18 mouse cellular contexts compared by ENCODE assay signal in genomic region chr1:89301151-89301550, GRCm38 (mm10).
DNase-seq lines count a peak whose midpoint lies in the region; ATAC-seq and TF ChIP-seq lines count a peak whose summit lies in the region.
"Had no signal": no experiment of that assay in that cellular context is flagged by ENCODE, and none has a peak within 500 bp of the region (broad histone marks: within the 10 kb centered on the region; RNA-seq: fewer than 3 reads in every experiment).

No protein-coding gene starts in this region.

- no peak overlapping the region for H3K9ac ChIP-seq in heart, adult 2 months (ENCODE audit: low read depth, low read length)
- no peak overlapping the region for H3K9ac ChIP-seq in liver, postnatal 0 days (replicated peaks)
- no peak overlapping the region for H3K9ac ChIP-seq in liver, embryonic 12.5 days
- H3K9ac ChIP-seq: embryonic facial prominence, embryonic 12.5 days; forebrain, embryonic 13.5 days; forebrain, embryonic 15.5 days; forebrain, postnatal 0 days had no signal

- DNase-seq in heart, embryonic 10.5 days (ENCODE audit: low spot score) = peak; percentile 70
- DNase-seq in heart, adult 2 months = no peak
- peak; percentile 5 for DNase-seq in liver, postnatal 0 days
- no peak for DNase-seq in adrenal gland, adult (ENCODE audit: inconsistent age in 2 of 2, low spot score in 1 of 2)
- DNase-seq: adrenal gland, adult 8-10 months; adrenal gland, postnatal 14 days; adrenal gland, postnatal 36 days; cerebellum, adult 11-12 months; cerebellum, adult 2 months; cerebellum, adult 9-10 months; cerebellum, postnatal 10 days; cerebellum, postnatal 25 days; forebrain, postnatal 0 days had no signal

- no peak for TF ChIP-seq EP300 in heart, adult 2 months (IDR thresholded peaks at IDR 0.05; ENCODE audit: insufficient read depth, low read depth, low read length)
- no peak for TF ChIP-seq EP300 in liver, postnatal 0 days (IDR thresholded peaks at IDR 0.05; ENCODE audit: low read depth)

- ATAC-seq in liver, postnatal 0 days = no peak
- ATAC-seq in liver, embryonic 12.5 days = no peak
- ATAC-seq: forebrain, embryonic 13.5 days; forebrain, embryonic 15.5 days; forebrain, postnatal 0 days had no signal

- intact Hi-C loops in heart, adult 2 months (cut with DNase I) = no loop called here

- no peak overlapping the region for H3K4me3 ChIP-seq in heart, embryonic 10.5 days
- H3K4me3 ChIP-seq in heart, adult 2 months = no peak overlapping the region
- no peak overlapping the region for H3K4me3 ChIP-seq in liver, postnatal 0 days (ENCODE audit: low read depth, low read length)
- no peak overlapping the region for H3K4me3 ChIP-seq in liver, embryonic 12.5 days
- H3K4me3 ChIP-seq: embryonic facial prominence, embryonic 10.5 days; embryonic facial prominence, embryonic 12.5 days; forebrain, embryonic 13.5 days; forebrain, embryonic 15.5 days had no signal

- H3K9me3 ChIP-seq in heart, embryonic 10.5 days = no peaks in the 10 kb centered on the region
- H3K9me3 ChIP-seq in liver, postnatal 0 days (ENCODE audit: low read length) = no peaks in the 10 kb centered on the region
- H3K9me3 ChIP-seq in liver, embryonic 12.5 days (replicated peaks) = 0 out of 2 replicates have a peak, but pooled peaks cover under 1% of the 10 kb centered on the region
- H3K9me3 ChIP-seq: embryonic facial prominence, embryonic 12.5 days; forebrain, embryonic 13.5 days; forebrain, embryonic 15.5 days had no signal

- 85% methylated on average over 6 of the region's 6 CpGs for WGBS in heart, embryonic 10.5 days
- 93% methylated on average over 6 of the region's 6 CpGs for whole genome bisulfite sequencing in heart, adult 2 months
- 82% methylated on average over 6 of the region's 6 CpGs for WGBS in liver, postnatal 0 days (ENCODE audit: insufficient replicate concordance)
- 67% methylated on average over 6 of the region's 6 CpGs for WGBS in liver, embryonic 12.5 days (ENCODE audit: insufficient replicate concordance)

- no peak overlapping the region for H3K27ac ChIP-seq in heart, embryonic 10.5 days
- no peak overlapping the region for H3K27ac ChIP-seq in heart, adult 2 months
- H3K27ac ChIP-seq in liver, postnatal 0 days (ENCODE audit: low read depth) = no peak overlapping the region
- H3K27ac ChIP-seq in liver, embryonic 12.5 days = no peak overlapping the region
- H3K27ac ChIP-seq: embryonic facial prominence, embryonic 10.5 days; embryonic facial prominence, embryonic 12.5 days; forebrain, embryonic 13.5 days; forebrain, embryonic 15.5 days had no signal

- no peaks in the 10 kb centered on the region for H3K36me3 ChIP-seq in heart, embryonic 10.5 days
- no peaks in the 10 kb centered on the region for H3K36me3 ChIP-seq in heart, adult 2 months (ENCODE audit: control insufficient read depth, insufficient read depth, low read length)
- H3K36me3 ChIP-seq in liver, postnatal 0 days (replicated peaks; ENCODE audit: insufficient read depth, low read length) = no peaks in the 10 kb centered on the region
- H3K36me3 ChIP-seq in liver, embryonic 12.5 days = no peaks in the 10 kb centered on the region
- H3K36me3 ChIP-seq: embryonic facial prominence, embryonic 10.5 days; embryonic facial prominence, embryonic 12.5 days; forebrain, embryonic 15.5 days had no signal

- TF ChIP-seq CTCF in heart, adult 2 months (IDR thresholded peaks at IDR 0.05) = no peak
- TF ChIP-seq CTCF in liver, postnatal 0 days (IDR thresholded peaks at IDR 0.05; ENCODE audit: low read depth) = no peak

- 0 out of 2 replicates have a peak, but pooled peaks cover 7% of the 10 kb centered on the region for H3K27me3 ChIP-seq in heart, embryonic 10.5 days (ENCODE audit: insufficient read depth, poor library complexity, severe bottlenecking)
- H3K27me3 ChIP-seq in heart, adult 2 months (ENCODE audit: control insufficient read depth, insufficient read depth, low read length) = no peaks in the 10 kb centered on the region
- no peaks in the 10 kb centered on the region for H3K27me3 ChIP-seq in liver, postnatal 0 days (ENCODE audit: insufficient read depth, low read length)
- H3K27me3 ChIP-seq in liver, embryonic 12.5 days (replicated peaks) = peaks cover 52% of the 10 kb centered on the region
- H3K27me3 ChIP-seq: embryonic facial prominence, embryonic 12.5 days; forebrain, embryonic 13.5 days; forebrain, embryonic 15.5 days had no signal

- H3K4me2 ChIP-seq in liver, postnatal 0 days (ENCODE audit: low read depth, low read length) = no peak overlapping the region
- H3K4me2 ChIP-seq in liver, embryonic 12.5 days = no peak overlapping the region
- H3K4me2 ChIP-seq: embryonic facial prominence, embryonic 12.5 days; forebrain, embryonic 13.5 days; forebrain, embryonic 15.5 days had no signal

- H3K4me1 ChIP-seq in heart, embryonic 10.5 days = peaks cover 3% of the 10 kb centered on the region; the same call in 1 of the 2 replicates
- peaks cover 1% of the 10 kb centered on the region; the same call in 1 of the 2 replicates for H3K4me1 ChIP-seq in heart, adult 2 months (ENCODE audit: control insufficient read depth, insufficient read depth, low read length)
- H3K4me1 ChIP-seq in liver, postnatal 0 days (ENCODE audit: insufficient read depth) = no peaks in the 10 kb centered on the region
- H3K4me1 ChIP-seq in liver, embryonic 12.5 days = no peaks in the 10 kb centered on the region
- H3K4me1 ChIP-seq: forebrain, embryonic 15.5 days had no signal

- no peak for TF ChIP-seq POLR2A in heart, adult 2 months (IDR thresholded peaks at IDR 0.05; ENCODE audit: insufficient read depth, low read depth, low read length)

- no peaks in the 10 kb centered on the region for H3K79me2 ChIP-seq in heart, adult 2 months (replicated peaks; ENCODE audit: control insufficient read depth, insufficient read depth, low read length)

Comparison
In these comparisons a context has a peak if more than half of its experiments do, and no peak if none do; other contexts are left out.
1. DNase-seq: peak in heart, embryonic 10.5 days (single experiment) and liver, postnatal 0 days (single experiment); none in heart, adult 2 months (0 of 2) and adrenal gland, adult (0 of 2).